Mouse (Mus musculus): ENCODE data around the gene Nudt3. TPM values are rescaled to one million over a fixed set of nuclear protein-coding genes. Genes with fewer than 3 reads are reported as not detected.

Nudt3 gene
- polyA plus RNA-seq, 1 experiment from 2014 or later = 40.6 TPM

DNA sequence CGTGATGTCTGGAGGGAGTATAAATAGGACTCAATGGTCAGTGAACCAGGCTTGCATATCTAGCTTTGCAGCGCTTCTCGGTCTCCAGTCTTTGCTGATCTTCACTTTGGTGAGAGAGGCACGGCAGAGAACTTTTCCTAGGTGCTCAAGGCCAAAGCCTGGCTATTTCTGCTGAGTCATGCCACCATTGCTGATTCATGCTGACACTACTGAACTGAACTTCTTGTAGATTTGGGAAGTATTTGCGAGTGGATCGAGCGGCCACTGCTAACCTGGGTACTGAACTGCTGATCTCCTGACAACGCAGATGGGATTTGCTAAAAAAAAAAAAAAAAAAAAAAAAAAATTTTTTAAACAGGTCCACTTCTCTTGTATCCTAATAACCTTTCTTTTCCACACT is 91.2 kb downstream of the Nudt3 start:
- H3K36me3 ChIP-seq (ENCODE audit: control insufficient read depth, insufficient read depth, low read length) = no peaks in the 10 kb centered on the region
- H3K27me3 ChIP-seq (ENCODE audit: control insufficient read depth, insufficient read depth, low read length) = no peaks in the 10 kb centered on the region
- H3K4me3 ChIP-seq (ENCODE audit: low read depth, low read length) = no peak overlapping the region
- no peaks in the 10 kb centered on the region for H3K4me1 ChIP-seq (replicated peaks; ENCODE audit: control insufficient read depth, insufficient read depth)
- H3K4me2 ChIP-seq (replicated peaks; ENCODE audit: low read depth) = no peak overlapping the region
- TF ChIP-seq CTCF (IDR thresholded peaks at IDR 0.05; ENCODE audit: low read depth) = no peak
- TF ChIP-seq EP300 (optimal IDR thresholded peaks at IDR 0.05) = no peak
- H3K27ac ChIP-seq (replicated peaks) = no peak overlapping the region
- WGBS = 87% methylated on average over 8 of the region's 8 CpGs
- H3K9me3 ChIP-seq (ENCODE audit: control insufficient read depth, low read length) = no peaks in the 10 kb centered on the region
- no peak for ATAC-seq (ENCODE audit: low FRiP score, low TSS enrichment)
- no peak overlapping the region for H3K9ac ChIP-seq (ENCODE audit: low read length)
- DNase-seq (ENCODE audit: low spot score) = no peak

Other genes with a start within 250 kb of the Nudt3 start
- gene Grm4, start 102.1 kb downstream of the Nudt3 start, polyA plus RNA-seq (2015; fragmentation: Nextera tagmentation; extraction: Ambion mirVana) = 0.16 TPM in 2 replicates
- gene Hmga1, start 67.0 kb downstream of the Nudt3 start, polyA plus RNA-seq (2015; fragmentation: Nextera tagmentation; extraction: Ambion mirVana) = 71.1 and 78.4 TPM in 2 replicates
- gene AI413582, start 57.7 kb downstream of the Nudt3 start, polyA plus RNA-seq (2015; fragmentation: Nextera tagmentation; extraction: Ambion mirVana) = 37.1 and 37.7 TPM in 2 replicates
- not detected in 2 replicates for gene RPS10-NUDT3, start 11.7 kb upstream of the Nudt3 start, polyA plus RNA-seq (2015; fragmentation: Nextera tagmentation; extraction: Ambion mirVana)
- 828 and 879 TPM in 2 replicates for gene Rps10, start 13.2 kb upstream of the Nudt3 start, polyA plus RNA-seq (2015; fragmentation: Nextera tagmentation; extraction: Ambion mirVana)
- 1.2 and 1.4 TPM in 2 replicates for gene Pacsin1, start 32.0 kb upstream of the Nudt3 start, polyA plus RNA-seq (2015; fragmentation: Nextera tagmentation; extraction: Ambion mirVana)
- 28.0 and 29.7 TPM in 2 replicates for gene Spdef, start 105.5 kb upstream of the Nudt3 start, polyA plus RNA-seq (2015; fragmentation: Nextera tagmentation; extraction: Ambion mirVana)
- 23.3 and 25.4 TPM in 2 replicates for gene D17Wsu92e, start 197.2 kb upstream of the Nudt3 start, polyA plus RNA-seq (2015; fragmentation: Nextera tagmentation; extraction: Ambion mirVana)
- gene Snrpc, start 214.7 kb upstream of the Nudt3 start, polyA plus RNA-seq (2015; fragmentation: Nextera tagmentation; extraction: Ambion mirVana) = 163 and 179 TPM in 2 replicates
- gene Uhrf1bp1, start 232.9 kb upstream of the Nudt3 start, polyA plus RNA-seq (2015; fragmentation: Nextera tagmentation; extraction: Ambion mirVana) = 1.3 and 1.4 TPM in 2 replicates